Mouse (Mus musculus) mature B cell (primary cell): Measurements from ENCODE around the gene Fgf14.
"Not testable (repeated sequence)": the region's sequence is repeated elsewhere in the genome, so short reads cannot be mapped to it uniquely, and the experiment has no call there.

ENCODE experiments used
- in situ Hi-C: fragments of 300-500 bp; cut with MboI; formaldehyde crosslinking; loops from 2 replicates; pipeline ENCODE4 v1.14.3; 2019

Gene Fgf14

GRCm38 (mm10) chr14:124192815-124193142, 484.1 kb downstream of the Fgf14 start:
- in situ Hi-C loops: no loop called here

GRCm38 (mm10) chr14:124191913-124192814, 484.8 kb downstream of the Fgf14 start:
- in situ Hi-C loops: no loop called here

- in situ Hi-C loops: no loop called here
Observed at GRCm38 (mm10) chr14:124180265-124180664, 496.7 kb downstream of the Fgf14 start.

GRCm38 (mm10) chr14:124174111-124174510, 502.8 kb downstream of the Fgf14 start:
- in situ Hi-C loops: no loop called here

- in situ Hi-C loops: no loop called here
Observed at GRCm38 (mm10) chr14:124163618-124164185, 513.2 kb downstream of the Fgf14 start.

- in situ Hi-C loops: no loop called here
Observed at GRCm38 (mm10) chr14:124147378-124147777, 529.5 kb downstream of the Fgf14 start.

GRCm38 (mm10) chr14:124107205-124107873, 569.6 kb downstream of the Fgf14 start:
- in situ Hi-C loops: no loop called here

- in situ Hi-C loops: no loop called here
Observed at GRCm38 (mm10) chr14:124083126-124083525, 593.8 kb downstream of the Fgf14 start.

GRCm38 (mm10) chr14:124044016-124044415, 632.9 kb downstream of the Fgf14 start:
- in situ Hi-C loops: no loop called here

GRCm38 (mm10) chr14:124040651-124041050, 636.3 kb downstream of the Fgf14 start:
- in situ Hi-C loops: no loop called here

- in situ Hi-C loops: no loop called here
Observed at GRCm38 (mm10) chr14:124037434-124037833, 639.5 kb downstream of the Fgf14 start.

- in situ Hi-C loops: no loop called here
Observed at GRCm38 (mm10) chr14:124036575-124037205, 640.2 kb downstream of the Fgf14 start.

- in situ Hi-C loops: not testable (repeated sequence)
Observed at GRCm38 (mm10) chr14:124033302-124033701, 643.6 kb downstream of the Fgf14 start.

- in situ Hi-C loops: no loop called here
Observed at GRCm38 (mm10) chr14:124027886-124028670, 648.8 kb downstream of the Fgf14 start.

GRCm38 (mm10) chr14:123990591-123991195, 686.2 kb downstream of the Fgf14 start:
- in situ Hi-C loops: no loop called here

- in situ Hi-C loops: no loop called here
Observed at GRCm38 (mm10) chr14:123967996-123968395, 708.9 kb downstream of the Fgf14 start.

GRCm38 (mm10) chr14:123966531-123966930, 710.4 kb downstream of the Fgf14 start:
- in situ Hi-C loops: no loop called here
